Mouse (Mus musculus): ENCODE data around the gene Tdp1. TPM values are rescaled to one million over a fixed set of nuclear protein-coding genes. Genes with fewer than 3 reads are reported as not detected.
A peak's percentile ranks its signal among the peaks of the same experiment; 100 is the strongest.

The Tdp1 gene
- total RNA-seq (2014; rRNA removed) (3.0 and 4.6 TPM in 2 replicates), polyA plus RNA-seq (2012; rRNA removed) (3.7 TPM in 2 replicates)

DNA sequence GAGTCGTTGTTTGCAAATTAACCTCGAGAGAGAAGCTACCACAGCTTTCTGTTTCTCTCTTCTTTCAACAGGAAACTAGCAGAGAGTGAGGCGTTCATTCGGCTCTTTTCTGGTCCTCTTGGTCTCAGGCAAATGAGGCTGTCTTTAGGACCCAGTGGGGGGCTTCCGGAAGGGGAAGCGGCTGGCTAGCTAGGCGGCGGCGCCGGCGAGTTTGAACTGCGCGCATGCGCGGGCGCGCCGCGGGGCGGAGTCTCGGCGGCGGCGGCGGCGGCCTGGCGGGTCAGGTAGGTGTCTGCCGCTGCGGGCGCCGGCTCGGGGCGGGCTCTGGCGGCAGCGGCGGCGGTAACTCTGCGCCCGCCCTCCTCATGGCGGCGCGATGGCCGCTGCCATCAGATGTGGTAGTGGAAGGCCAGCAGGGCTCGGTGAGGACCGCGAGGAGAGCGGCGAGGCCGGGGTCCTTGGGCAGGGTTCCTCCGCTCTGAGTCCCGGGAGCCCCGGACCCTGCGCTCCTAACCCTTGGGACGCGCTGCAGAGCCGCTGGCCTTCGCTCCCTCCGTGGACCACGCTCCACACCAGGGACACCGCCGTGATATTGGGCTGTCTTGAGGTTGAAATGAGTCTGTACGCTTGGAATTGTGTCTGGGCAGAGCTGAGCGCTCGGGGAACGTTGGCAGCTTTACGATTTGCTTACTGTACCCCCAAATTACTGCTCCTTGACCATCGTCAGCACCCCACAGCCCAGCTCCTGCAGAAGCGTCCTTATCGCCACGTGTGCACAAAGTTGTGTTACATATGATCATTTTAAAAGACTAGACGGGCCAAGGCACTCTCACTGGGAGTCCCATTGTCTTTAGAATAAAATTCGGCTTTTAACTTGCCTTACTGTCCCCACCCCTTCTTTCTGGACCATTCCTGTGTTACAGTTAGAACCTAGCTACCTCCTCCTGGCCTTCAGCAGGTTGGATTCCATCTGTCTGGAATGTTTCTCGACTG, at the start of gene Tdp1, which contains the start of gene Efcab11:
Gene Tdp1 (plus strand): TSS at position 249 of the 993 bp plus-strand sequence.
Gene Efcab11 (minus strand): TSS at position 171 of the 993 bp plus-strand sequence.
- H3K79me2 ChIP-seq (ENCODE audit: control insufficient read depth, insufficient read depth, low read length), result 0 out of 2 replicates have a peak, but pooled peaks cover 3% of the 10 kb centered on the region
- no peaks in the 10 kb centered on the region for H3K27me3 ChIP-seq (ENCODE audit: control insufficient read depth, insufficient read depth, low read length)
- WGBS, result under 1% methylated on average over 73 of the region's 73 CpGs
- H3K9ac ChIP-seq (ENCODE audit: low read depth, low read length), result peak within 1 kb of the TSS; percentile 91
- peak; percentile 76 for DNase-seq (ENCODE audit: extremely low read depth, low read depth, low spot score)
- no peak for TF ChIP-seq CTCF (IDR thresholded peaks at IDR 0.05; ENCODE audit: low read depth, low read length)
- peak; percentile 67 for TF ChIP-seq POLR2A (IDR thresholded peaks at IDR 0.05; ENCODE audit: extremely low read depth, insufficient read depth, low read length)
- peak within 1 kb of the TSS; percentile 81 for H3K27ac ChIP-seq (replicated peaks; ENCODE audit: insufficient read depth, low read depth, low read length)
- peaks cover 5% of the 10 kb centered on the region for H3K4me1 ChIP-seq (ENCODE audit: control insufficient read depth, insufficient read depth, low read length)
- no peaks in the 10 kb centered on the region for H3K36me3 ChIP-seq (ENCODE audit: control insufficient read depth, insufficient read depth, low read length)
- peak within 1 kb of the TSS; percentile 93 for H3K4me3 ChIP-seq (ENCODE audit: insufficient read depth, low read depth, low read length)

DNA sequence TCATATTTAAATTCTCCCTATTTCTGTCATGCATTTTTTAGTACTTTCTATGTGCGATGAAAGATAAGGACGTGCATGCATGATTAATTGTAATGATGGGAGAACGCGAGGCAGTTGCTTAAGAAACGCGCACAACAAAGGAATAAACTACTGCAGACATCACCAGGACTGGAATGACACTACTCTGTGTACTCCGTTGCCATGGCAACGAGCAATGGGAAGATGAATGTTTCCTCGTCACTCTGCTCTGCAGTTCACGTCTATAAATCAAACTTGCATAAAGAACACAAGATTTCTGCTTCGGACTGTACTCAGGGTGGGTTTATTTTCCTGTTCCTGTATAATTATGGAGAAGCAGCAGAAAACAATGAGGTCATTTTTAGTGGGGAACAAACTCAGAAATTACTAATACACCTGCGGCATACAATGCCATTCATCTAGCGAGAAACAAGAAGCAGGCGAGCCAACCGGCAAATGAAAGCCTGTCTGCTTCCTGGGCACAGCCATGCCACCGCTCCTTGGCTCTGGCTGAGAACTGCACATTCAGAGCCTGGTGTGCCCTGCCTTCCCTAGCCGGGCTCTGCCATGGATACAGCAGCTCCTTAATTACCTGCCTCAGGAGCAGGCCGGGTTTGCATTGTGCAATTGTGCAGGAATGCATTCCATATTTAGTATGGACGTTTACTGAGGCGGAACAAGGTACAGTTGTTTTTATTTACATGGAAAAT, 47.7 kb upstream of the Tdp1 start:
- no peak for DNase-seq (ENCODE audit: extremely low read depth, low read depth, low spot score)
- Histone ChIP-seq H3K4me1 (ENCODE audit: control insufficient read depth, insufficient read depth, low read length) (no peaks in the 10 kb centered on the region), H3K27me3 (ENCODE audit: control insufficient read depth, insufficient read depth, low read length) (no peaks in the 10 kb centered on the region), H3K9ac (ENCODE audit: low read depth, low read length) (no peak overlapping the region), H3K4me3 (ENCODE audit: insufficient read depth, low read depth, low read length) (no peak overlapping the region), H3K27ac (replicated peaks; ENCODE audit: insufficient read depth, low read depth, low read length) (no peak overlapping the region), H3K79me2 (ENCODE audit: control insufficient read depth, insufficient read depth, low read length) (no peaks in the 10 kb centered on the region), H3K36me3 (ENCODE audit: control insufficient read depth, insufficient read depth, low read length) (no peaks in the 10 kb centered on the region)
- TF ChIP-seq CTCF (IDR thresholded peaks at IDR 0.05; ENCODE audit: low read depth, low read length) (no peak), POLR2A (IDR thresholded peaks at IDR 0.05; ENCODE audit: extremely low read depth, insufficient read depth, low read length) (no peak)
- WGBS, result 87% methylated on average over 20 of the region's 20 CpGs

DNA sequence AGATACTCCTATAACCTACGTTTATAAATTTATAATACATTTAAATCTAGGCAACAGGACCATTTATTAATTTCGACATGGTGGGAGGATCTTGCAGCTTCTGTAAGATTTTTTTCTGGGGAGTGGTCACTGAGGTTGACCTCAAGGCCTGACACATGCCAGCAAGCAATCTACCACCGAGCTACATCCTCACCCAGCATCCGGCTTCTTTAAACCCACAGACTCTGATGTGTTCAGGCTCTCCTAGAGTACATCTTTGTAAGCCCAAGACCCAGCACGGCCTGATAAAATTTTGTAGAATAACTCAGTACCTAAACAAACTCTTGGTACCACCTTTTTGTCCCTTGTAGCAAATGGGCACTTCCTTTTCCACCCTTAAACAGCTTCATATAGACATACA, 46.8 kb upstream of the Tdp1 start:
- Histone ChIP-seq H3K27me3 (ENCODE audit: control insufficient read depth, insufficient read depth, low read length) (no peaks in the 10 kb centered on the region), H3K79me2 (ENCODE audit: control insufficient read depth, insufficient read depth, low read length) (no peaks in the 10 kb centered on the region), H3K4me3 (ENCODE audit: insufficient read depth, low read depth, low read length) (no peak overlapping the region), H3K9ac (ENCODE audit: low read depth, low read length) (no peak overlapping the region), H3K27ac (replicated peaks; ENCODE audit: insufficient read depth, low read depth, low read length) (no peak overlapping the region), H3K36me3 (ENCODE audit: control insufficient read depth, insufficient read depth, low read length) (no peaks in the 10 kb centered on the region), H3K4me1 (ENCODE audit: control insufficient read depth, insufficient read depth, low read length) (no peaks in the 10 kb centered on the region)
- TF ChIP-seq POLR2A (IDR thresholded peaks at IDR 0.05; ENCODE audit: extremely low read depth, insufficient read depth, low read length), result no peak
- WGBS, result 95% methylated on average over 5 of the region's 5 CpGs
- DNase-seq (ENCODE audit: extremely low read depth, low read depth, low spot score), result no peak

DNA sequence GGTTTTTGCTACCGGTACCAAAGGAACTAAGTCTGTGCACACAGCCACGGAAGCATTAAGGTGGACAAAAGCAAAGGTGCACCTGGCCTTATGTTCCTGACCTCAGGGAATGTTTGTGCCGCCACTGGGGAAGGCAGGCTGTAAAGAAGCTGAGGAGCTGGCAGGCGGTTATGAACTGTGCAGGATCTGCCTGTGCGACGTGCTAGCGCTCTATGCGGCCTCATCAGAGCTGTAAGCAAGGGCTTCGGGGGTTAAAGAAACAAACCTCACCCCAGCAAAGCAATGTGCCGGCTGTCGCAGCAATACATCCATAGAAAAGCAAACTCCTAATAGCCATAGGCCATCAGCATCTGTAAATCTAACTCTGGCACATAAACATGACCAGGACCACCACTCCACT, 46.2 kb upstream of the Tdp1 start:
- TF ChIP-seq POLR2A (IDR thresholded peaks at IDR 0.05; ENCODE audit: extremely low read depth, insufficient read depth, low read length) (no peak), CTCF (IDR thresholded peaks at IDR 0.05; ENCODE audit: low read depth, low read length) (no peak)
- H3K9ac ChIP-seq (ENCODE audit: low read depth, low read length), result no peak overlapping the region
- no peak overlapping the region for H3K4me3 ChIP-seq (ENCODE audit: insufficient read depth, low read depth, low read length)
- no peak for DNase-seq (ENCODE audit: extremely low read depth, low read depth, low spot score)
- H3K4me1 ChIP-seq (ENCODE audit: control insufficient read depth, insufficient read depth, low read length), result no peaks in the 10 kb centered on the region
- no peaks in the 10 kb centered on the region for H3K79me2 ChIP-seq (ENCODE audit: control insufficient read depth, insufficient read depth, low read length)
- H3K27me3 ChIP-seq (ENCODE audit: control insufficient read depth, insufficient read depth, low read length), result no peaks in the 10 kb centered on the region
- H3K27ac ChIP-seq (replicated peaks; ENCODE audit: insufficient read depth, low read depth, low read length), result no peak overlapping the region
- no peaks in the 10 kb centered on the region for H3K36me3 ChIP-seq (ENCODE audit: control insufficient read depth, insufficient read depth, low read length)
- 94% methylated on average over 11 of the region's 11 CpGs for WGBS

DNA sequence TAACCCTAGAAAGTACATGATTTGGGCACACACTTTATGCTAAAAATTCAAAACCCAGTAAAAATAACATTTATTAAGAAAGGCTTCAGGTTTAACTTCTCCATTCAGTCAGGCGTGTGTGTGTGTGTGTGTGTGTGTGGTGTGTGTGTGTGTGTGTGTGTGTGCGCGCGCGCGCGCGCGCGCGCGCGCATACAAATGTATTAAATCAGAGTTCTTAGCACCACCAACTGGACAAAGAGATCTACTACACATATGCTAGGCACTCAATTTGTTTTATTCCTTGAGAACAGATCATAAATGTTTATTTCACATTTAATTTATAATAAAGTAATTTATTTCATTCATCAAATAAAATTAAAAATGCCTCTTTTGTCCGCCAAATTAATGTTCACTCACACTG, 45.6 kb upstream of the Tdp1 start:
- no peak overlapping the region for H3K4me3 ChIP-seq (ENCODE audit: insufficient read depth, low read depth, low read length)
- no peak overlapping the region for H3K27ac ChIP-seq (replicated peaks; ENCODE audit: insufficient read depth, low read depth, low read length)
- H3K36me3 ChIP-seq (ENCODE audit: control insufficient read depth, insufficient read depth, low read length), result no peaks in the 10 kb centered on the region
- WGBS, result 97% methylated on average over 14 of the region's 14 CpGs
- TF ChIP-seq POLR2A (IDR thresholded peaks at IDR 0.05; ENCODE audit: extremely low read depth, insufficient read depth, low read length), result no peak
- no peak for TF ChIP-seq CTCF (IDR thresholded peaks at IDR 0.05; ENCODE audit: low read depth, low read length)
- no peak overlapping the region for H3K9ac ChIP-seq (ENCODE audit: low read depth, low read length)
- H3K4me1 ChIP-seq (ENCODE audit: control insufficient read depth, insufficient read depth, low read length), result no peaks in the 10 kb centered on the region
- no peak for DNase-seq (ENCODE audit: extremely low read depth, low read depth, low spot score)
- H3K79me2 ChIP-seq (ENCODE audit: control insufficient read depth, insufficient read depth, low read length), result no peaks in the 10 kb centered on the region
- H3K27me3 ChIP-seq (ENCODE audit: control insufficient read depth, insufficient read depth, low read length), result no peaks in the 10 kb centered on the region
